Mouse (Mus musculus): Measurements from ENCODE around the gene 9530068E07Rik. TPM values are rescaled to one million over a fixed set of nuclear protein-coding genes. Genes with fewer than 3 reads are reported as not detected.

The 9530068E07Rik gene
- total and polyA plus RNA-seq, 2 experiments from 2014 or later, result 115 to 127 TPM

- Histone ChIP-seq H3K4me2 (ENCODE audit: low read depth) (no peak overlapping the region), H3K27ac (ENCODE audit: low read depth, low read length) (no peak overlapping the region), H3K4me3 (ENCODE audit: low read depth, low read length) (no peak overlapping the region), H3K36me3 (ENCODE audit: insufficient read depth) (no peaks in the 10 kb centered on the region), H3K9ac (no peak overlapping the region), H3K4me1 (ENCODE audit: insufficient read depth) (no peaks in the 10 kb centered on the region), H3K27me3 (ENCODE audit: insufficient read depth, low read length) (no peaks in the 10 kb centered on the region), H3K9me3 (ENCODE audit: low read length) (no peaks in the 10 kb centered on the region)
- ATAC-seq (no peak), DNase-seq (no peak)
- TF ChIP-seq CTCF (IDR thresholded peaks at IDR 0.05; ENCODE audit: low read depth), result no peak
- 88% methylated on average over 5 of the region's 5 CpGs for WGBS
Observed at GRCm38 (mm10) chr11:52458281-52458680, 62.1 kb downstream of the 9530068E07Rik start.

Other genes starting within 250 kb of the 9530068E07Rik start
- not detected in 2 replicates for gene Olfr1371, start 182.4 kb upstream of the 9530068E07Rik start, total RNA-seq (2014; rRNA removed)
- gene Olfr1371, start 182.4 kb upstream of the 9530068E07Rik start, polyA plus RNA-seq (2015; fragmentation: Nextera tagmentation; extraction: Ambion mirVana), result not detected in 2 replicates
- gene Skp1a, start 164.4 kb upstream of the 9530068E07Rik start, total RNA-seq (2014; rRNA removed), result 767 and 889 TPM in 2 replicates
- 1,355 and 1,490 TPM in 2 replicates for gene Skp1a, start 164.4 kb upstream of the 9530068E07Rik start, polyA plus RNA-seq (2015; fragmentation: Nextera tagmentation; extraction: Ambion mirVana)
- 1.6 and 2.3 TPM in 2 replicates for gene Tcf7, start 113.4 kb upstream of the 9530068E07Rik start, total RNA-seq (2014; rRNA removed)
- gene Tcf7, start 113.4 kb upstream of the 9530068E07Rik start, polyA plus RNA-seq (2015; fragmentation: Nextera tagmentation; extraction: Ambion mirVana), result 4.4 and 4.6 TPM in 2 replicates
- gene Vdac1, start 35.6 kb upstream of the 9530068E07Rik start, total RNA-seq (2014; rRNA removed), result 306 and 330 TPM in 2 replicates
- gene Vdac1, start 35.6 kb upstream of the 9530068E07Rik start, polyA plus RNA-seq (2015; fragmentation: Nextera tagmentation; extraction: Ambion mirVana), result 327 and 401 TPM in 2 replicates